Mouse (Mus musculus): ENCODE measurements around the gene Camkk1. TPM values are rescaled to one million over a fixed set of nuclear protein-coding genes. Genes with fewer than 3 reads are reported as not detected.
A peak's percentile ranks its signal among the peaks of the same experiment; 100 is the strongest.

The Camkk1 gene
- total RNA-seq, 2 experiments from 2014 or later: 102 to 106 TPM

GRCm38 (mm10) chr11:73009531-73010274 lies 9.1 kb upstream of the Camkk1 start:
- no peak for DNase-seq (ENCODE audit: low spot score in 2 of 2)
- intact Hi-C loops (cut with DNase I): no loop called here

DNA sequence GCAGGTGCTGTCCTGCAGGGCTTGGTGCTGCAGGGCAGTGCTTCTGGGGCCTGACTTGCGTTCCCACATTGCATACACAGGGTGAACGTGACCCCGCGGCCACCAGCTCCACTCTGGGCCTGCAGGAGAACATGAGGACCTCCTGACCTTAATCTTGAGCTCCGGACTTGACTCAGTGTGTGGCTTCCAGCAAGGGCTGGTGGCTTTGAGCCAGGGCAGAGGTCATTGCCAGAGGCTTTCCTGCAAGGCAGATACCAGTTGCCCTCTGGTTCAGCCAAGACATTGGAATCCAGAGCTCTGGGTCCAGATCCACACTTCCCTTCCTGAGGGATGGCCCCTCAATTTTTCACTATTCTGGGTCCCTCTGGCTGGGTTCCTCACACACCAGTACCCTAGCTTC lies 4.8 kb upstream of the Camkk1 start:
- no peak for DNase-seq (ENCODE audit: low spot score in 2 of 2)
- intact Hi-C loops (cut with DNase I): no loop called here

GRCm38 (mm10) chr11:73014831-73015344 lies 3.9 kb upstream of the Camkk1 start:
- intact Hi-C loops (cut with DNase I): loop anchor here (5.0 kb wide), 1 partner anchor 408 kb away; the partner anchor contains the start of gene Ube2g1
- peak; percentile 68 to 75 for DNase-seq (ENCODE audit: low spot score in 2 of 2)

DNA sequence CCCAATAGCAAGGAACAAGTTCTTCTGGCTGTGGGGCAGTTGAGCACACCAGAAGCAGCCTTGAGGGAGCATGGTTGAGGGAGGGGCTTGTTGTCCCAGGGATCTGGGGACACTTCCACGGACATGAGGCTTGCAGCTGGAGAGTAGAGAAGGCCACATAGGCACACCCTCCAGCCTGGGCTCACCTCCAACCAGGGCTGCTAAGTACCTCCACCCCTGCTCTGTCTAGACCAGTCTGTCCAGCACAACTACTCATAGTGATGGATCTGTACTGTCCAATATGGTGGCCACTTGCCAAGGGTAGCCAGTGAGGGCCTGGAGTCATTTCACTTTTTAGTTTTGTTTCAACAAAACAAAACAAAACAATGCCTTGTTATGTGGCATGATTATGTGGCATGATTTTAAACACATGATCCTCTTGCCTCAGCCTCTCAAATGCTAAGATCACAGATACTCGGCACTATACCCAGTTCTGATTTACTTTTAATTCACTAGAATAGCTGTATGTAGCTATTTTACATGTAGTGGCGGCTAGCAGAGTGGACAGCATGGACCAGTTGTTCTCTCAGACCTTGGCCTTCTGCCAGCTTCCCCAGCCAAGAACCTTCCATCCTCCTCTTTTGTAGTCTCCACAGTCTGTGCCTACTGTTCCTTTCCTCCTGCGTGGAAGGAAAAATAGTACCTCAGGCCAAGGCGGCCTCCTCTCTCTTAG lies 3.3 kb upstream of the Camkk1 start:
- intact Hi-C loops (cut with DNase I): loop anchor here (5.0 kb wide), 1 partner anchor 408 kb away; the partner anchor contains the start of gene Ube2g1
- DNase-seq (ENCODE audit: low spot score in 2 of 2): peak; percentile 46 to 58

DNA sequence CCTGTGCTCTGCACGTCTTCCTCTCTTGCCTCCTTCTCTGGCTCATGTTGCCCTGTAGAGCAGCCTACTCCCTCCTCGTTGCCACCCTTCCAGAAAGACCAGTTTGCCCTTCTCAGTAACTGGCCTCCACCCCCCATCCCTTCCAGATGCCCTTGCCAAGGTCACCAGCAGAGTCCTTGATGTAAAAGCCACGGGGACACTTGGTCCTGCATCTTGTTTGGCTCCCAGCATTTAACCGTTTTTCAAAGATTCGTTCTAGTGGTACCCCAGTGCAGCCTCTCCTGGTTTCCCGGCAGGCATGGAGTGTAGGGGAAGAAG lies 2.7 kb upstream of the Camkk1 start:
- DNase-seq (ENCODE audit: low spot score in 2 of 2): no peak
- intact Hi-C loops (cut with DNase I): loop anchor here (5.0 kb wide), 1 partner anchor 409 kb away; the partner anchor contains the start of gene Ube2g1

DNA sequence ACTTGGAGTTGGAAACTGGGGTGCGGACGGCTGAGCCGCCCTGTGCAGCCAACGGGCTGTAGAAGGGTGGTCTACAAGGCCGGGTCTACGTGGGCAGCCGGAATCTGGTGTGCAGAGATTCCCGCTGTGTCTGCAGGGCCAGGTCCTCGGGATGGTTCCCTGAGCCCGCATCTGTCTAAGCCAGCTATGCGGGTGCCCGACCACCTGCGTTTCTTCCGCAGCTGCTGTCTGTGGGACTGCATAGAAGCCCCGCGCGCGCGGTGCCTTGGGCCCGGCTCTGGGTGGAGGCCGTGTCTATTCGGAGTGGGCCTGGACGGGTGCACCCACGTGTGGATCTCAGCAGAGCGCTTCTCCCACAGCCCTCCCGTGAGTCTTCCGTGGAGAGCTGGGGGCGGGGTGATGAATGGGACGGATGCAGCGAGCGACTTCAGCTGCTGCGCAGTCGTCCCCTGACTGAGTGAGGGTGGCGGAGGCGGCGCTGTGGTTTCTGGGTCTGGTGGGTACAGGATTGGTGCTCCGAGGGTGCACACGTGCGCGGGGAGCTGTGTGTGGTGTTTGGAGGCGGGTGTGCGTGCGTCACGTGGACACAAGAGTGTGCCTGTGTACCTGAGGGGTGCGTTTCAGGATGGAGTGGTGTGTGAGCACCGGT lies 463 bp downstream of the Camkk1 start:
- peak; percentile 85 to 90 for DNase-seq (ENCODE audit: low spot score in 2 of 2)
- intact Hi-C loops (cut with DNase I): loop anchor here (5.0 kb wide), 1 partner anchor 412 kb away; the partner anchor contains the start of gene Ube2g1

DNA sequence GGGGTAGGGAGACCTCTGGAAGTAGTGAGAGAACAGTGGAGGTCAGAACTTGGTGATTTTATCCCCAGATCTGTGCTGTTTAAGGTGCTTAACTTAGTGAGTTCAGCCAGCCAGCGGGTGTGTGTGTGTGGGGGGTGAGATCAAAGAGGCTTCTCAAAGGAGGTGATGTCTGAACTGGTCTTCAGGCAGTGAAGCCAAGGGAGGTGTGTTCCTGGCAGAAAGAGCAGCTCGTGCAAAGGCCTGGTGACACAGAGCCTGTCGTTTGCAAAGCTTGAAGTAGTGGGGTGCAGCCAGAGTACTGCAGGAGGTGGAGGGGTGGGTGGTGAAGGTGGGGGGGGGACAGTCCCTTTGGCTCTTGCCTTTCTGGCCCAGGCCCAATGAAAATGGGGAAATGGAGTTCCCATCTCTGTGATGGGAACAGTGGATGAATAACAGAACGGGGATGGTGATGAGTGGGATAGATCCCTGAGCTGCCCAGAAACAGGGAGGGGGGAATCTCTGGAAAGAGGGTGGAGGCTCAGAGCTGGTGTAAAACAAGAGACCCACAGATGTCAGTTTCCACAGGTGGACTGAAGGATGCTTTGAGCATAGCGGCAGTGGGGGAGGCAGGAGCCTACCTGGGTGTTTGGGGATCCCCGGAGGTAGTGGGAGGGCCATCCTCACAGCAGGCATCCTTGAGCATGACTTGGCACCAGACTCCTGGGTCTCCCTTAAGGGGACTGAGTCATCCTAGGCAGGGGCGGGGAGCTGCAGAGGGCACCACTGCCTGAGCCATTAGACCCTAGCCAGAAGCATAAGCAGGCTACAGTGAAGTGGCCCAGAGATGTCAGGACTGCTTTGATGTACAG lies 2.4 kb downstream of the Camkk1 start:
- intact Hi-C loops (cut with DNase I): no loop called here
- peak; percentile 43 to 66 for DNase-seq (ENCODE audit: low spot score in 2 of 2)

DNA sequence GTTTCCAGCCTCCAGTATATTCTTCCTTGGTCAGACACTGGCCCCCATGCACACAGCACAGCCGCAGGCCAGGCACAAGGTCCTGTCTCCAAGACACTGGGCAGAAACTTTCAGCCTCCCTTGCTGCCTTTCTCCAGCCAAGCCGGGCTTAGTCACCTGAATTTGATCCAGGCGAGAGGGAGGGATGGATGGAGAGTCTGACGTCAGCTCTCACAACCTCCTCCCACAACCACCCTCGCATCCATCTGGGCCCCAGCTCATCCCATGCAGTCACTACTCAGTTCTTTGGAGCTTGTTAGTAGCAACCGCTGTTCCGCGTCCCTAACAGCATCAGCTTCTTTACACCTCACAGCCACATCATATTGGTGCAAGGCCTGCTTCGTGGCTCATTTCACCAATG lies 4.3 kb downstream of the Camkk1 start:
- DNase-seq (ENCODE audit: low spot score in 2 of 2): peak; percentile 88 to 91

DNA sequence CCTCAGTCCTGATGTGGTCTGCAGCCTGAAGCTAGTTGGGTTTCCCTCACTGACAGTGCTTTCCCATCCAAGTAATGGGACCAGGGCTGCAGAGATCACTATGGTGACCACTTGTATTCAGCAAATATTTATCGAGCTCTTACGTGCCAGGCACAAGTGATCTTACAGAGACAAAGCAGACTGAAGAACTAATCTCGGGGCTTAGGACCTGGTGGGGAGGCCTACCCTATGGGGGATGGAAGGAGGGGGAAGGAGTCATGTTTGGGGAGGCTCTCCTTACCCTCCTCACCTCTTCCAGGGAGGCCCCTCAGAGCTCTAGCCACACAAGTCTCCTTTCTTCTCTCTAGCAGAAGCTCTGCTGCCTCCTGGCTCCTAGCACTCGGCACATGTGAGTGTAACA lies 5.0 kb downstream of the Camkk1 start:
- intact Hi-C loops (cut with DNase I): no loop called here
- no peak for DNase-seq (ENCODE audit: low spot score in 2 of 2)

More for the DNA sequence above, 4.3 kb downstream of the Camkk1 start:
- intact Hi-C loops (cut with DNase I): no loop called here

- intact Hi-C loops (cut with DNase I): no loop called here
- DNase-seq (ENCODE audit: low spot score in 2 of 2): no peak
Measured at GRCm38 (mm10) chr11:73024236-73024904, 5.6 kb downstream of the Camkk1 start.

GRCm38 (mm10) chr11:73026961-73027360 lies 8.2 kb downstream of the Camkk1 start:
- intact Hi-C loops (cut with DNase I): no loop called here
- DNase-seq (ENCODE audit: low spot score in 2 of 2): no peak

DNA sequence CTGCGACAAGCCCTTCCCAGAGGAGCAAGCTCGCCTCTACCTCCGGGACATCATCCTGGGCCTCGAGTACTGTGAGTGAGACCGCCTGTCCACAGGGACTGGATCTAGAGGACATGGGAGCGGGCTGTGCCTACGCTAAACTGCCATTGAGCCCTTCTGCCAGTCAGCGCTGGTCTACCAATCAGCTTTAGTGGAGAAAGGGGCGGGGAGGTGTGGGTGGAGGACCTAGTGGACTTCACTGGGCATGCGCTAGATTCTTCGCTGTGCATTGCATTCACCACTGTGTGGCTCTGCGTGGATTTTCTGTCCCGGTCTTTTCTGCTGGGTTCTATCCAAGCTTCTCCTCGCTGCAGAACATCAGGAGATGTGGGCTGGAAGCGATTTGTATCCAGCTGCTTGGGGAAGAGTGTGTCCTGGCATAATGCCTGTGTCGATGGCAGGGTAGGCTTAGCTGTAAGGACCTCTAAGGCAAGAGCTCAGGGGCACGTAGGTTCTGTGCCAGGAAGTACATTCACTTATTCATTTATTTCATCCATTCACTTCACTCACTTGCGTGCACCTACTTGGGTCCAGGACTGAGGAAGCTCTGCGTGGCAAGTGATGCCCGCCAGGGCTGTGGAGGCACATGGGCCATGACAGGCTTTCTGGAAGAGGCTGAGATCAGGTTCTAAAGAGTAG lies 12.2 kb downstream of the Camkk1 start:
- intact Hi-C loops (cut with DNase I): no loop called here
- peak; percentile 87 to 89 for DNase-seq (ENCODE audit: low spot score in 2 of 2)

GRCm38 (mm10) chr11:73031536-73031935 lies 12.7 kb downstream of the Camkk1 start:
- intact Hi-C loops (cut with DNase I): no loop called here
- DNase-seq (ENCODE audit: low spot score in 2 of 2): no peak

DNA sequence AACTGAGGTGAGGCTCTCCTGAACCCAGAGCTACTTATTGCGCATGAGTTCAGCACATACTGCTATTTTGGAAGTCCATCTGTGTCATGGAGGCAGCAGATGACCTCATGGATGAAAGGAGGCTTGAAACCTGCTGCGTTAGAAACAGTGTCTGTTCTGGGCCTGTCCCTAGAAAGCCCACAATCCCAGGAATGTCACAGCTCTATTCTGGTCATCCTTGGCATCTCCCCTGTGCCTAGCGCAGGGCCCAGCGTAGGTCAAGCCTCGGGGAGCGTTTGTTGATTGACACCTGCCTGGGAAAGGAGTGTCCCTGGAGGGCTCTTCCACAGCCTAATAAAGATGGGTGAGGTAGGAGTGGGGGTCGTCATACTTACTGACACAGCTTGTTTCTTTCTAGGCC lies 17.3 kb downstream of the Camkk1 start:
- no peak for DNase-seq (ENCODE audit: low spot score in 2 of 2)
- intact Hi-C loops (cut with DNase I): no loop called here

GRCm38 (mm10) chr11:73036889-73037288 lies 18.1 kb downstream of the Camkk1 start:
- no peak for DNase-seq (ENCODE audit: low spot score in 2 of 2)
- intact Hi-C loops (cut with DNase I): no loop called here

- intact Hi-C loops (cut with DNase I): loop anchor here (2.0 kb wide), 1 partner anchor 31 kb away; no protein-coding TSS in a partner anchor
- DNase-seq (ENCODE audit: low spot score in 2 of 2): no peak
Measured at GRCm38 (mm10) chr11:73037691-73038090, 18.9 kb downstream of the Camkk1 start.

DNA sequence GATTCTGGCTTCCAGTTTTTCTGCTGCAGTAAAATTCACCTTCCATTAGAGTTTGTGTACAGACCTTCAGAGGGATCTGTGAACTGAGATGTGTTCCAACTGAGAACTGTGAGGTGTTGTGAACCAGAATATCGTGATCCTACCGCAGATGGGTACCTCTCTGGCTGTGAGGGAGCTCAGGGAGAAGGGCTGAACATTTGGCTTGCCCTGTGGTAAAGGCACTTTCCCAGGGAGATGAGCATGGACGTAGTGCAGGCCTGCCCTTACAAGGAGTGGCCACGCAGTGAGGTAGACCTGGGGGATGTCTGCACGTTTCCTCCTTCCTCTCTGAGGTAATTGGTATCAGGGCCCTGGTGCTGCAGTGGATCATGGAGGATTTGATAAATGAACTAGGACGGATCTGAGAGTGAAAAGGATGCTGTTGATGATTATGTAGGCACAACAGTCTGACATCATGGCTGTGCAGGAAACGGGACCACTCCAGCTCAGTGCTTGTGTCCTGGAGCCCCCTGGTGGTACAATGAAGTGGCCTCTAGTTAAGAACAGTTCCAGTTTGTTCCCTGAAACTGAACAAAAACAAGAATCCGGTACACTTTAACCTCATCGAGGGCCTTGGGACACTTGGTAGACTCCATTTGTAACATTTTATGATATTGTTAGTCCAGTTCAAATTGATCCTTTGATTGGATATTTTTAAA lies 20.4 kb downstream of the Camkk1 start:
- intact Hi-C loops (cut with DNase I): loop anchor here (2.0 kb wide), 1 partner anchor 32 kb away; no protein-coding TSS in a partner anchor
- DNase-seq (ENCODE audit: low spot score in 2 of 2): no peak
